Mouse (Mus musculus): ENCODE measurements at regions not wholly inside any gene's neighbourhood (a gene's known extent, or its start where the extent isn't known, plus 50 kb on each side); places are given as distances from the start of the nearest gene placed in this dataset.
"Not testable (repeated sequence)": the region's sequence is repeated elsewhere in the genome, so short reads cannot be mapped to it uniquely, and the experiment has no call there.

GRCm38 (mm10) chr2:17896036-17896435 is 100.7 kb downstream of the H2al2a start:
- in situ Hi-C loops (cut with MboI, MseI), result no loop called here

GRCm38 (mm10) chr2:17892661-17893060 is 104.1 kb downstream of the H2al2a start:
- in situ Hi-C loops (cut with MboI, MseI), result not testable (repeated sequence)

GRCm38 (mm10) chr2:17887699-17888098 is 109.1 kb downstream of the H2al2a start:
- in situ Hi-C loops (cut with MboI, MseI), result no loop called here

GRCm38 (mm10) chr2:17882389-17882788 is 114.4 kb downstream of the H2al2a start:
- in situ Hi-C loops (cut with MboI, MseI), result no loop called here

- in situ Hi-C loops (cut with MboI, MseI), result no loop called here
Observed at GRCm38 (mm10) chr2:17880800-17881717, 115.7 kb downstream of the H2al2a start.

- in situ Hi-C loops (cut with MboI, MseI), result no loop called here
Observed at GRCm38 (mm10) chr2:17877901-17878300, 118.9 kb downstream of the H2al2a start.

GRCm38 (mm10) chr2:17876942-17877341 is 119.8 kb downstream of the H2al2a start:
- in situ Hi-C loops (cut with MboI, MseI), result no loop called here

GRCm38 (mm10) chr2:17876155-17876554 is 120.6 kb downstream of the H2al2a start:
- in situ Hi-C loops (cut with MboI, MseI), result no loop called here

- in situ Hi-C loops (cut with MboI, MseI), result no loop called here
Observed at GRCm38 (mm10) chr2:17870562-17870961, 126.2 kb downstream of the H2al2a start.

GRCm38 (mm10) chr2:17868145-17868544 is 128.6 kb downstream of the H2al2a start:
- in situ Hi-C loops (cut with MboI, MseI), result no loop called here

- in situ Hi-C loops (cut with MboI, MseI), result no loop called here
Observed at GRCm38 (mm10) chr2:17867341-17867740, 129.4 kb downstream of the H2al2a start.

- in situ Hi-C loops (cut with MboI, MseI), result no loop called here
Observed at GRCm38 (mm10) chr2:17861765-17862495, 130.7 kb upstream of the Nebl start.

GRCm38 (mm10) chr2:17860922-17861559 is 129.8 kb upstream of the Nebl start:
- in situ Hi-C loops (cut with MboI, MseI), result no loop called here

- in situ Hi-C loops (cut with MboI, MseI), result no loop called here
Observed at GRCm38 (mm10) chr2:17859234-17859633, 128.0 kb upstream of the Nebl start.

GRCm38 (mm10) chr2:17858326-17858725 is 127.1 kb upstream of the Nebl start:
- in situ Hi-C loops (cut with MboI, MseI), result no loop called here

GRCm38 (mm10) chr2:17855566-17856264 is 124.5 kb upstream of the Nebl start:
- in situ Hi-C loops (cut with MboI, MseI), result no loop called here

- in situ Hi-C loops (cut with MboI, MseI), result no loop called here
Observed at GRCm38 (mm10) chr2:17854088-17854487, 122.8 kb upstream of the Nebl start.

GRCm38 (mm10) chr2:17853500-17854011 is 122.3 kb upstream of the Nebl start:
- in situ Hi-C loops (cut with MboI, MseI), result no loop called here

- in situ Hi-C loops (cut with MboI, MseI), result no loop called here
Observed at GRCm38 (mm10) chr2:17852740-17853499, 121.7 kb upstream of the Nebl start.

GRCm38 (mm10) chr2:17850741-17851140 is 119.5 kb upstream of the Nebl start:
- in situ Hi-C loops (cut with MboI, MseI), result no loop called here
